Mouse (Mus musculus) neural tube, embryonic 10.5 days (tissue): ENCODE measurements around the gene Cma2.
"Not testable (repeated sequence)": the region's sequence is repeated elsewhere in the genome, so short reads cannot be mapped to it uniquely, and the experiment has no call there.

ENCODE experiments used
- DNase-seq: peaks from one replicate; pipeline ENCODE4 v3.0.0-alpha.2; 2017; ENCODE audit warnings: low spot score; ENCODE audit errors: extremely low spot score

Cma2 gene

DNA sequence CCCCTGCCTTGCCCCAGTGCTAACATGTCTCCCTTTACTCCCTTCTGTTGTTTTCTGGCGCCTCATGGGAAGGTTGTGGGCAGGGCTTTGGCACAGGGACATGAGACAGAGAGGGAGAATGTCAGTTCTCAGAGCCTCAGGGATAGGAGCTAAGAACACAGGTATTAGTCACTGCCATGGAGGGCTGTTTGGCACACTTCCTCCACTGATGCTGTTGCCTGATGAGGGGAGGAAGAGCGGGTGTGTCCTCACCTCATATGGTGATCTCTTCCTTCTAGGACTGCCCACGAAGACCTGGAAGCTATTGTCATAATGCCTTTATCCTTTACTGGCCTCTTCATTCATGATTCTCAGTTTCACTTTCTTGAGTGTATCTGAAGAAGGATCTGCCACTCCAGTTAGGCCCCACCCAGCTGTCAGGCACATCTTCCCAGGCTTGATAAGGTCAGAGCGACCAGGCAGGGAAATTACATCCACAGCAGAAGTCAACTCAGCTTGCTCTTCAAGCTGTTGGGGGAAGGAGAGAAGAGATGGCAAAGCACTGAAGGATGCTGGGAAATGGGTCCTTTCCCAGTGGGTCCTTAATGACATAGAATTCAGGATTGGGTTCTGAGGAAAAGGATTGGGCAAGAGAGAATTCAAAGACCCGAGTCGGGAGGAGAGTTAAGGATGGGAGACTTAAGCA is at the start of gene Cma2:
Cma2 (plus strand) TSS at position 635 of the 685 bp plus-strand sequence.
- DNase-seq = no peak

DNA sequence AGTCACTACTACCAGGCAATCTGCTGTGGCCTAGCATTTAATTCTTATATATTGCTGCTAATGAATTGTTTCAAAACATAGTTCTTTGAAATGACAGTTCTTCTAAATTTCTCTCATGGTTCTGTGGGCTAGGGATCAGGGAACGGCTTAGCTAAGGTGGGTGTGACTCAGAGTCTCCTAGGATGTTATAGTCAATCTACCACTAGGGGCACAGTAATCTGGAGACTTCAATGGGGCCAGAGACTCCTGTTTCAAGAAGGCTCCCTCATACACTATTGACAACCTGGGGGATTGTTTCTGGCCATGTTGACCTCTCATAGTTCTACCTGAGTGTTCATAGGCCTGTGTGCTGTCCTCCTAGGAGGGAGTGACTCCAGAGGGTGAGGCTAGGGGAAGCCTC is 45.3 kb upstream of the Cma2 start:
- no peak for DNase-seq

DNA sequence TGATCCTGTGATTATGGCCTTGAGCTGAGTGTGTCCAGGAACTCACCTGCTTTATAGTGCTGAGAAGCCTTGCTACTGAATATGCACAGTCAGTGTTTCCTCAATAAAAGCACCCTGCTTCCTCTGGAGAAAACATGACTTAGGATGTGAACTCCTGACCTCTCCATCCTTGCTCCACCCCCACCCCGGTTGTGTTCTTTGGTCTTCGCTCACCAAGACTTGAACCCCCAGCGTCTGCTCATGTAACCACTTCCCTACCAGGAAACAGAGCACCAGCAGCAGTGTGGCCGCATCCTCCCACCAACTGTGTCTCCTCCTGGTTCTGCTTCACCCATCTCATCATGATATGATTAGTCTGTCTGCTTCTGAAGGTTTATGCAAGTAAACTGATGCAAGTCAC is 37.4 kb upstream of the Cma2 start:
- DNase-seq = no peak

DNA sequence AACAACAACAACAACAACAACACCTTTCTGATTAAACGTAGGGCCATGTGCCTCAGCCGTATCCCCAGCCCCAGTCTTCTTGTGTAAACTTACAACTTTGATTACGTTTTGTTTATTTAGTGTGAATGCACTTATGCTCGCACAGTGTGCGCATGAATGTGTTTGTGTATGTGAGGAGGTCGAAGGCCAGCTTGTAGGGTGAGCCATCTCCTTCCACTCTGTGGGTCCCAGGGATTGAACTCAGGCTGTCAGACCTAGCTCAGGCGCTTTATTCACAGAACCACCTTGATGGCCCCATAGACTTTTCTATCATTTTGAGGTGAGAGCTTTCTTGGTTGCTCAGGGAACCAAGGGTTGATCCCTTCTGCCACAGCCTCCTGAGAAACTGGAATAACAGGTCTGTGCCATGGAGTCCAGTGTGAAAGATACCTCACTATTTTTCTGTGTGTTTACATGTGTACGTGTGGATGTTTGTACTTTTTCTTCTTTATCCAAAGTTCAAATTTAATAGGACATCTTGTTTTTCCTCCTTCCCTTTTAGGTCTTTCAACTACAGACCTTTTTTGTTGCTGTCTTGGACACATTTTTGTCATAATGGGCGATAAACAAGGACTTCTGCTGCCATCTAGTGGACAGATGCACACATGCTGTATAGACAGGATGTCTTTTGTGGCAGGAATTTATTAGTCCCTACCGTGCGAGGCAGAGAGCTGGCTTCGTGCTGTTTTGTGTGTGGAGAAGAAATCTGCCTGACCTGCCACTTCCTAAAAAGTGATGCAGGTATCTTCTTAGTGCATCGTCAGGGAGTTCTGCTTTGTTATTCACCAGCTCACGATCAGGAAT is 32.3 kb upstream of the Cma2 start:
- DNase-seq = peak; percentile 73

DNA sequence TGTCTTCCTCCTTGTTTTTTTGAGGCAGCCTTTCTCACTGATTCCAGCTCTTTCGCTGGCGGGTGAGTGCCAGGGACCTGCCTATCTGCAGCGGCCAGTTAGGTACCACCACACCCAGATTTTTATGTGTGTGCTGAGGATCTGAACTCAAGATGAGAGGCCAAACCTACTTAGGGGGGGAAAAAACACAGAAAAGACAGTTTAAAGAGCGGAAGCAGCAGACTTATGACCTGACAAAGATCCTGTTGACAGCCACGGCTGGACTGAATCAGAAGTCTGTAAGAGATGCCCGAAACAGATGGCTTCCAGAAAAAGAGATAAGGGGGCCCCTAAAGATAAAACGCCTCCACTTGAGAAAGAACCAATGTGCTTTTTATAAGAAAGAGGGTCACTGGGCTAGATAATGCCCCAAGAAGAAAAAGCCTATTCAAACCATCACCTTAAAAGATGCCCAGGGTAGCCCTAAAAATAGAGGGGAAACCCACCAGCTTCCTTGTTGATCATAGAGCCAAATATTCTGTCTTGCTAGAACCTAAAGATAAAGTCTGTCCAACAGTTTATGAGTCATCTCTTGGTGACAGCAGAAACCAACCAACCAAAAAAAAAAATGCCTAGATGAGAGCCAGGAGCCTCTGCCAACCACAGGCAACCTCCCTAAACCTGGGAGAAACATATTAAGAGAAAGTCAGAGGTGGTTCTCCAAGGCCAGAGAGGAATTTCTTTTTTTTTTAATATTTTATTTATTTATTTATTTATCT is 28.1 kb upstream of the Cma2 start:
- no peak for DNase-seq

DNA sequence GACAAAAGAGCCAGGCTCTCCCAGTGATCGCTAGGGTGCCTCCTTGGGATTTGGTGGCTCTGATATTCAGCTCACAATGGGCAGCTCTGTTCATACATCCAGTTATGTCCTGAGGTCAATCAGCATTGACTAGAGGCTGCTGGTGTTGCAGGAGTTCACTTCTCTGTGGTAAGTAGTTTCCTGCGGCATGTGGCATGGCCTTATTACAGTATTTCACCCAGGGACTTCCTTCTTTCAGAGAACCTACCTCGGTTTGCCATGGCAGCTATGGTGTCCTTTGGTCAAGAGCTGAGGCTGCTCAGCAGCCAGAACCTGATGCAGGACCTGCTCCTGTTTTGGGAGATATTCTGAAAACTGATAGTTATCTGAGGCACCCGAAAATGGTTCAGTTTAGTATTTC is 23.9 kb upstream of the Cma2 start:
- DNase-seq = no peak

DNA sequence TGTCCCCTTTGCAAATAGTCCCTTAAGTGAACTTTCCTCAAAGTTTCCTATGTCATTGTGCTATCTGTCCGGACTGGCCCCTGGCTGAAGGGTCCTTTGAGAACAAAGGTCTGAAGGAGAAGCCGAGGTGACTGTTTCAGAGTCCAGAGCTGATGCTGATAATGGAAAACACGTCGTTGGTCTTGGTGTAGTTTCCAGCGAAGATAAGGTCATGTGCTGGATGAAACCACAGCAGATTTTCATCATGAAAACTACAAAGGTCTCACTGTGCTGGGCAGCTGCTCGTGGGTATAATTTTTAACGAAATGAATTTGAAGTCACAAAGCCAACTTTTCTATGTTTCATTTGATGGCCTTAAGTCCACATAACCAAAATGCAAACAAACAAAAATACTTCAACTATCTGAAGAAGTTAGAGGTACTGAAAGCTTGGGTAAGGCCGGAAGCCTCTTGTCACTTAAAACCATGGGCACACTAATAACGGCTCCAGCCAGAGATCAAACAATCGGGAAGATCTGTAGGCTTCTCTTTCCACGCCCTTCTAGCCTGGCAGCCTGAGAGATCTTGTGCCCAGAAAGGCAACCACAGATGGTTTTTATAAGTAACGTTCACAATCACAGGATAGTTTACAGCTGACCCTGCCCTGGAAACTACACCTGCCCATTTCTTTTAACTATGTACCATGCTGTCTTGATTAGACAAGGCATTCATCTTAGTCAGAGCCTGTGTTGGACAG is 21.4 kb upstream of the Cma2 start:
- no peak for DNase-seq

DNA sequence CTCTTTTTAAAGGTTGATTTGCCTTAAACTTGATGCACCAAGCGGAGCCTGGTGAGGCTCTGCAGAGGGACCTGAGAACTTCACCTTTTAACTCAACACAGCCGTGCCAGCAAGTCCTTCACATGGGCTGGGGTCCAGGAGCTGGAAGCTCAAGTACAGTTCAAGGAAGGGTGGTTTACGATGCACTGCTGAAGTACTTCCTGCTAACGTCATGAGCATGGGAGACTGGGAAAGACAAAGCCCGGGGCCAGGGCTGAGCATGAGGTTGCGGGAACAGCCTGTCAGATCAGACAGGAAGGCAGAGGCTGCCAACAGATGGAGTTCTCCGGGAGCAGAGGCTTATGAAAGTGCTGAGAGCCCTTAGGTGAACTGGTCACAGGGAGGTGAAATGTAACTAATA is 17.2 kb upstream of the Cma2 start:
- DNase-seq = no peak

DNA sequence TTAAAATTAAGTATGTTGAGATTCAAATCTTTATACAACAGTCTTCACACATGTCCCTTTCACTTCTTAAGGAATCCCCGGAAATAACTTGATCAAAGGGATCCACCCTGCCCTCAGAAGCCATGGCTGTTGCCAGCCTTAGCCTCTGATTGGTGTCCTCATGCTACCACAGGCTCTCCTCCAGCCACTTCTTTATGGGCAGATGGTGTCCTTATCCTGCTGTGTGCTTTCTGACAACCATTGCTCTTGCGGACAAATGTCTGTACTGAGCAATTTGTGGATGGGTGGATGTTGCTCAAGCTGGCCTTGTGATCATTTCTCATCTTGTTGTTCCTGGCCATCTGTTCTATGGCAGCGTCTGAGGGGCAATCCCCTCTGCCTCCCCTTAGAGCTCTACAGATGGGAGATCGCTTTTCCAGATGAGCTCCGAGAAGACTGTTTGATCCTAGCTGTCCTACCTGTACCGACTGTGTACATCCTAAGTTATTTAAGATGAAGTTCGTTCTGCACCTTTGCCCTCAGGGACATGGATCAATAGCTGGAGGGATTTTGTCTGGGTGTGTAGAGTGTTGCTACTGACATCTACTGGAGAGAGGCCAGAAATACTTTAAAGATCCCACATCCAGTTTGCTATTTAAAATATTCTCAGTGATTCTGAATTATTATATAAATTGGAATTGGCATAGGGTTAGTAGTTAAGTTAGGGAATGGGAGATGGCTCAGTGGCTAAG is 10.5 kb upstream of the Cma2 start:
- DNase-seq = peak; percentile 25

DNA sequence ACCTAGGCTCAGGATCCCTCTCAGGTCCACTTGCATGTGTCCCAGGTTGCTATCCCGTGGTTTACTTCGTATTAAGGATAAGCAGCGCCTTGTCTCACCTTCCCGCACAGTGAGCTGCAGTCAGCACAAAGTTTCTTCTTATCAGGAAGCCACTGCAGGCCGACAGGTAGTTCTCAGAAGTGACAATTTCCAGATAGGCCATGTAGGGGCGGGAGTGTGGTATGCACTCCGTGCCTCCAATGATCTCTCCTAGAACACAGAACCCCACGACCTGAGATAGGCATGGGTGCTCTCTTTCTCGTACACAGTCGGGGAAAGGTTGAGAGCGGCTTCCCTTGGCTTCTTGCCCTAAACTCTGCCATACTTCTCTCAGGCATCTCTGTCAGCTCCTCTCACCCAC is 7.2 kb upstream of the Cma2 start:
- no peak for DNase-seq

DNA sequence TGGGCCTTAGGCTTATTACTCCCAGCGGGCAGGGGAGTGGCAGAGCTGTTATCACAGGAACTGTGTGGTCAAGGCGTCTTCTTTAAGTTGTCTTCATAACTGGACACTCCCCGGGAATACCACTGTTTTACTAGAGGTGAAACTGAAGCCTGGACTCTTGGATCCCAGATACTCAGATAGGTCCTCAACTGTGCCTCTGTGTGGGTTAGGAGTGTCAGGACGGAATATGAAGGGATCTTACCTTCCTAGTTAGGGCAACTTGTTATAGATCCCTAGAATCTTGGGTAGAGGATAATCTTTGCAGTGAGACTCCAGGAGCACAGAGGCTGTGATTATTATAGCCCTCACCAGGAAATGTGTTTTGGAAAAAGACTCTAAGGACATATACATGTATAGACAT is 6.2 kb upstream of the Cma2 start, which contains the start of gene Cma1:
Cma1 (minus strand) TSS at position 101 of the 400 bp plus-strand sequence.
- no peak for DNase-seq

DNA sequence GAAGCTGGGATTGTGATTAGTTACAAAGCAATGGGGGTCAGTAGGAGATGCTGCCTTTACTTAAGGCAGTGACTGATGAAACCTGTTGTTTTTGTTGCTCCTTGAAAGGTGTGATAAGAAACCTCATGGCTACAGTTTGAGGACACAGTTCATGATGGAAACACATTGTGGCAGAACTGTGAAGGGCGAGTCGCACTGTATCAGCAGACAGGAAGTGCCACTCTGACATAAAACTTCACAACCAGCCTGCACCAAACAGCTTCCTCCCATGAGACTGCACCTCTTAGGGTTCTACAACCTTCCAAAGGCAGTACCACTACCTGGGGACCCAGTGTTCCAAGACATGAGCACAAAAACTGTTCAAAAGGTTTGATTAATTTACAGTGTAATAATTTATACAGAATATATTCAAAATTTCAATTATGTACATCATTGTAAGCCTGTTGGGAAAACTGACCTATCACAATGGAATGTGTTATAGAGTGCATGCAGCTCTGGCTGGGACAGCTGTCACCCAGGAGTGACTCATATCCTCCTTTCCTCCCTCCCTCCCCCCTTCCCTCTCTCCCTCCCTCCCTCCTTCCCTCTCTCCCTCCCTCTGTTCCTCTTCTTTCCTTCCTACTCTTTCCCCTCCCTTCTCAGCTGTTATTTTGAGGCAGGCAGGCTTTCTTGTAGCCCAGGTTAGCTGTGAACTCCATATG is 4.4 kb upstream of the Cma2 start:
- DNase-seq = no peak

DNA sequence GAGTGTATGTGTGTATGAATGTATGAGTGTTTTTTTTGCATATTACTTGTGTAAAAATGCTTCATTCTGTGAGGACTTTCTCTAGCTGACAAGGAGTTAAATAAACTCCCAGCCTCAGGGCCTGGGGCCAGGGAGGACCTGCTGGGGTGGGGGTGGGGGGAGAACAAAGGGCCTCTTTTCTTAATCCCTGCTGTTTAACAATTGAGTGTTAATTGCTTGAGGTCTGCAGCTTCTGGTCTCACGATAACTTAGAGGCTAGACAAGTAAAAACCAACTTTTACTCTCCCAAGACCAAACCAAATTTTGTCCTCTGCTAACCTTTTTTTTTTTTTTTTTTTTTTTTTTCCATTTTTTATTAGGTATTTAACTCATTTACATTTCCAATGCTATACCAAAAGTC is 12.5 kb downstream of the Cma2 start:
- no peak for DNase-seq

DNA sequence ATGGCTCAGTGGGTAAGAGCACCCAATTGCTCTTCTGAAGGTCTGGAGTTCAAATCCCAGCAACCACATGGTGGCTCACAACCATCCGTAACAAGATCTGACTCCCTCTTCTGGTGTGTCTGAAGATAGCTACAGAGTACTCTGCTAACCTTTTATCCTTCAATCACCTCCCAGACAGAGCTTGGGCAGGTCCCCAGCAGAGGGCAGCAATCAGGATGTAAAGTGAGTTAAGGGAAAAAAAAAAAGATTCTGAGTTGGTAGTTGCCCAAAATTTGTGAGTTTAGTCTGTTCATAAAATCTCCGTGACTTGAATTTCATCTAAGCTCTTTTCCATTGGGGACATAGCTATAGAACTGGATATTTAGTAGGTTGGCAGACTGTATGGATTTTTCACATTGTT is 13.1 kb downstream of the Cma2 start:
- DNase-seq = not testable (repeated sequence)

DNA sequence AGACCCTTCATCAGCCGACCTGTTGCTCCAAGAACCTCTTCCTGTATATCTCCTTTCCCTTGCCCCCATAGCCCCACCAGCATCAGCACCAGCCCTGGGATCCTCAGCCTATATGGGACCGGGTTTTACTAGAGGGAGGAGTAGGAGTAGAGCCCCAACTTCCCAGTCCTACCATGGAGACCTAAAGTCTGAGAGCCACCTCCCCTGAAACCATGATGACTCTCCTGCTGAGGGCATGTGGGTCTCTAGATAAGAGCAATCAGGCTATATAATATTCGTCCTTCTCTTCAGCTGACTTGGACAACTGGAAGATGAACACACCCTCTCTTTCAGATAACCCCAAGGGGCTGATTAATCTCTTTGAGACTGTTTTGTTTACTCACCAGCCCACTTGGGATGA is 36.7 kb downstream of the Cma2 start:
- DNase-seq = not testable (repeated sequence)

DNA sequence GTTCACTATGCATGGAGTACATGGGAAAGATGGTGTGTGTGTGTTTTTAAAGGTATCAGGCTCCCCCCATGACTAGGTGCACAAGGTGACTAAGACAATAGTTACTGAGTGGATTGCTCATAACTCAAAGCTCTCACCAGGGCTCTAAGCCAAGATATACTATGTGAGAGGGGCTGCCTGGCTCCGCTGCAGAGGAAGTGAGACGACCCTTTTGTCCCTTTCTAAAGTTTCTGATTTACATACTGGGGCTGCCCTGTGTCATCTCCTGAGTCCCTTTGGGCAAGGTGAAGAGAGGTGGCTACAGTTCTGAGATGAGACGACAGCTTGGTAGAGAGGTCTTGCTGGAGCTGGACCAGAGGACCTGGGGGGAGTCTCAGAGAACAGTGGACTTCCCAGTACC is 62.4 kb downstream of the Cma2 start:
- no peak for DNase-seq

DNA sequence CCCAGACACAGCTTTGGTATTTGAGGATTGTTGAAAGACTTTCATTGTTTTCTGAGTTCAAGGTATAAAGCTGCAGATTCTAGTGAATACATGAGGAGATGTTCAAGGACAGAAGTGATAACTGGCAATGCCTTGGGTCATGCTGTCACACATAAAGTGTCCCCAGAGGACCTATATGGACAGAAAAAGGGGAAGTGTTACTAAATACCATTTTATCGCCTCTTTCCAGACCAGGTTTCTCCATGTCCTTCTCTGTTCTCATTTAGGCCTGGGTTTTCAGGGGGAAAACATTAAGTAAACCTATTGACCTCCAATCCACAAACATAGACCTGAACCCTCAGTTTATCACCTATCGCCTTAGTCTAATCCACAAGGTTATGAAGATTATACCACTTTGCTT is 63.1 kb downstream of the Cma2 start:
- DNase-seq = no peak

DNA sequence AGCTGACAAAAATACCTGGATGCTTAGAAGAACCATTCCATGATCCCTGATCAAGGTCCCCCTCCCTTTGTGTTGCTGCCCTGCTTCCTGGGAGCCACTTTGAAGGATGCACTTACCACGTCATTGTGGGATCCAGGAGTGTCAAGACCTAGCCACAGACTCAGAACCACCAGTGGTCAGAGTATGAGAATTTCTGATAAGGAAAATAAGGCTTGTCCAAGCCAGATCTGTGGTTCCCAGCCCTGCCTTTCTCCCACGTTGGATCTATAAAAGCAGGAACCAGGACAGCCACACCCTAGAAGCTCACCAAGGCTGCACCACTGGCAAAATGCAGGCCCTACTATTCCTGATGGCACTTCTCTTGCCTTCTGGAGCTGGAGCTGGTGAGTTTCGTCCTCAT is 66.9 kb downstream of the Cma2 start, which contains the start of gene Mcpt1:
Mcpt1 (plus strand) TSS at position 301 of the 400 bp plus-strand sequence.
- DNase-seq = not testable (repeated sequence)

DNA sequence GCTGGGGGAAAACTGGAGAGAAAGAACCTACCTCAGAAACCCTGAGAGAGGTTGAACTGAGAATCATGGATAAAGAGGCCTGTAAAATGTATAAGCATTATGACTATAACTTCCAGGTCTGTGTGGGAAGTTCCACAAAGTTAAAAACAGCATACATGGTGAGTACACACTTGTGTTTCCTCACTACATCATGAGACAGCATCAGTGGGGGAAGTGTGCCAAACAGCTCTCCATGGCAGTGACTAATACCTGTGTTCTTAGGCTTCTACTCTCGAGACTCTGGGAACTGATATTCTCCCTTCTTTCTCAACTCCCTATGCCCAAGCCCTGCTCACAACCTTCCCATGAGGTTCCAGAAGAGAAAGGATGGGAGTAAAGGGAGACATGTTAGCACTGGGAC is 68.7 kb downstream of the Cma2 start:
- DNase-seq = no peak

DNA sequence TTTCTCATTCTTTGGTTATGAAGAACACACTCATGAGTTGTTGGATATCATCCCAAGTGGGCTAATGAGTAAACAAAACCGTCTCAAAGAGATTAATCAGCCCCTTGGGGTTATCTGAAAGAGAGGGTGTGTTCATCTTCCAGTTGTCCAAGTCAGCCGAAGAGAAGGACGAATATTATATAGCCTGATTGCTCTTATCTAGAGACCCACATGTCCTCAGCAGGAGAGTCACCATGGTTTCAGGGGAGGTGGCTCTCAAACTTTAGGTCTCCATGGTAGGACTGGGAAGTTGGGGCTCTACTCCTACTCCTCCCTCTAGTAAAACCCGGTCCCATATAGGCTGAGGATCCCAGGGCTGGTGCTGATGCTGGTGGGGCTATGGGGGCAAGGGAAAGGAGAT is 70.5 kb downstream of the Cma2 start:
- DNase-seq = not testable (repeated sequence)
